Mouse (Mus musculus) small intestine, adult 2 months (tissue): ENCODE measurements around the gene Slc13a1. TPM values are rescaled to one million over a fixed set of nuclear protein-coding genes. Genes with fewer than 3 reads are reported as not detected.

Experiments
- H3K27ac ChIP-seq: fragments of 200-500 bp; 2 replicates; pipeline ENCODE4 v1.5.1; 2012; ENCODE audit warnings: low read depth, low read length, control low read depth, inconsistent platforms; ENCODE audit not compliant: insufficient read depth
- H3K27me3 ChIP-seq: fragments of 200-500 bp; 2 replicates; pipeline ENCODE4 v1.6.1; 2012; ENCODE audit warnings: mild to moderate bottlenecking, moderate library complexity, low read length, inconsistent platforms; ENCODE audit not compliant: control insufficient read depth, insufficient read depth
- H3K36me3 ChIP-seq: fragments of 200-500 bp; 2 replicates; pipeline ENCODE4 v1.6.1; 2012; ENCODE audit warnings: mild to moderate bottlenecking, low read length, control low read depth, inconsistent platforms; ENCODE audit not compliant: control insufficient read depth, insufficient read depth
- H3K4me1 ChIP-seq: fragments of 200-500 bp; 2 replicates; pipeline ENCODE4 v1.6.1; 2012; ENCODE audit warnings: low read length, inconsistent platforms, mixed read lengths; ENCODE audit not compliant: control insufficient read depth, insufficient read depth, insufficient read length
- H3K4me3 ChIP-seq: fragments of 200-500 bp; 2 replicates; pipeline ENCODE4 v1.5.1; 2012; ENCODE audit warnings: low read depth, mild to moderate bottlenecking, control low read depth, inconsistent platforms, low read length, moderate library complexity
- CTCF ChIP-seq: fragments of 200-500 bp; IDR thresholded peaks from 2 replicates; pipeline ENCODE4 v1.5.1; 2012; ENCODE audit warnings: low read depth, mild to moderate bottlenecking, control low read depth, inconsistent platforms, low read length, moderate library complexity, mixed read lengths; ENCODE audit not compliant: insufficient replicate concordance, insufficient read length; ENCODE audit errors: extremely low read depth
- POLR2A ChIP-seq: fragments of 200-500 bp; IDR thresholded peaks from 2 replicates; pipeline ENCODE4 v1.6.1; 2012; ENCODE audit warnings: low read depth, mild to moderate bottlenecking, control low read depth, inconsistent platforms, low read length, moderate library complexity
- WGBS: fragments of 180-500 bp; shearing (Covaris S2); methylation state at CpG from one replicate; pipeline ENCODE4 v1.1.7; 2018; 5-methylcytosine and 5-hydroxymethylcytosine counted together
- polyA plus RNA-seq: library from polyadenylated mRNA; depleted of rRNA; stranded (reverse); fragments of >200 nt; gene quantifications from 2 replicates; pipeline ENCODE4 v1.2.3, GENCODE M21; 2012; rRNA removed

Slc13a1 gene
- polyA plus RNA-seq, 1 experiment = 6.1 TPM

- TF ChIP-seq CTCF (no peak), POLR2A (no peak)
- 68% methylated on average over 2 of the region's 2 CpGs for WGBS
- H3K4me3 ChIP-seq = no peak overlapping the region
- no peaks in the 10 kb centered on the region for H3K4me1 ChIP-seq
- H3K27me3 ChIP-seq = no peaks in the 10 kb centered on the region
- H3K27ac ChIP-seq = no peak overlapping the region
- no peaks in the 10 kb centered on the region for H3K36me3 ChIP-seq
Observed at GRCm38 (mm10) chr6:24076089-24076488, 91.8 kb downstream of the Slc13a1 start.

GRCm38 (mm10) chr6:24072804-24073203 lies 95.1 kb downstream of the Slc13a1 start:
- no peak overlapping the region for H3K4me3 ChIP-seq
- TF ChIP-seq CTCF (no peak), POLR2A (no peak)
- no peak overlapping the region for H3K27ac ChIP-seq
- no peaks in the 10 kb centered on the region for H3K27me3 ChIP-seq
- WGBS = 85% methylated on average over 4 of the region's 4 CpGs
- H3K4me1 ChIP-seq = no peaks in the 10 kb centered on the region
- no peaks in the 10 kb centered on the region for H3K36me3 ChIP-seq

- Histone ChIP-seq H3K4me3 (no peak overlapping the region), H3K27me3 (no peaks in the 10 kb centered on the region), H3K4me1 (no peaks in the 10 kb centered on the region), H3K36me3 (no peaks in the 10 kb centered on the region), H3K27ac (no peak overlapping the region)
- WGBS = 83% methylated on average over 3 of the region's 3 CpGs
- TF ChIP-seq CTCF (no peak), POLR2A (no peak)
Observed at GRCm38 (mm10) chr6:24059754-24060153, 108.1 kb downstream of the Slc13a1 start.

- WGBS = 84% methylated on average over 4 of the region's 4 CpGs
- no peak for TF ChIP-seq CTCF
- TF ChIP-seq POLR2A = no peak
- no peak overlapping the region for H3K27ac ChIP-seq
Observed at GRCm38 (mm10) chr6:24055086-24055485, 112.8 kb downstream of the Slc13a1 start.

GRCm38 (mm10) chr6:24054086-24054710 lies 113.7 kb downstream of the Slc13a1 start:
- H3K4me1 ChIP-seq = no peaks in the 10 kb centered on the region
- TF ChIP-seq POLR2A = no peak
- no peak for TF ChIP-seq CTCF
- no peaks in the 10 kb centered on the region for H3K36me3 ChIP-seq
- no peaks in the 10 kb centered on the region for H3K27me3 ChIP-seq
- no peak overlapping the region for H3K4me3 ChIP-seq
- 87% methylated on average over 9 of the region's 9 CpGs for WGBS
- no peak overlapping the region for H3K27ac ChIP-seq

More at GRCm38 (mm10) chr6:24055086-24055485, 112.8 kb downstream of the Slc13a1 start:
- H3K27me3 ChIP-seq = no peaks in the 10 kb centered on the region
- no peak overlapping the region for H3K4me3 ChIP-seq
- no peaks in the 10 kb centered on the region for H3K36me3 ChIP-seq
- H3K4me1 ChIP-seq = no peaks in the 10 kb centered on the region

GRCm38 (mm10) chr6:24047014-24047770 lies 120.7 kb downstream of the Slc13a1 start:
- Histone ChIP-seq H3K4me3 (no peak overlapping the region), H3K36me3 (no peaks in the 10 kb centered on the region), H3K27me3 (no peaks in the 10 kb centered on the region), H3K4me1 (peaks cover 2% of the 10 kb centered on the region; the same call in 1 of the 2 replicates), H3K27ac (no peak overlapping the region)
- TF ChIP-seq POLR2A (no peak), CTCF (no peak)
- WGBS = 11% methylated on average over 7 of the region's 7 CpGs

GRCm38 (mm10) chr6:24043496-24043895 lies 124.4 kb downstream of the Slc13a1 start:
- no peaks in the 10 kb centered on the region for H3K36me3 ChIP-seq
- H3K27me3 ChIP-seq = no peaks in the 10 kb centered on the region
- TF ChIP-seq POLR2A = no peak
- no peak for TF ChIP-seq CTCF
- peaks cover 2% of the 10 kb centered on the region; the same call in 1 of the 2 replicates for H3K4me1 ChIP-seq
- H3K4me3 ChIP-seq = no peak overlapping the region
- no peak overlapping the region for H3K27ac ChIP-seq

Other genes with a start within 250 kb of the Slc13a1 start
- gene Tas2r118, start 198.0 kb downstream of the Slc13a1 start, polyA plus RNA-seq = not detected in 2 replicates